10 mouse cellular contexts compared by ENCODE assay signal in genomic region chr2:117587381-117587780, GRCm38 (mm10).
DNase-seq lines count a peak whose midpoint lies in the region.
"Had no signal": no experiment of that assay in that cellular context is flagged by ENCODE, and none has a peak within 500 bp of the region (broad histone marks: within the 10 kb centered on the region; RNA-seq: fewer than 3 reads in every experiment).

No protein-coding gene starts in this region.

- DNase-seq in heart, adult 11 months = peak; percentile 87
- no peak for DNase-seq in heart, adult 8-10 months (ENCODE audit: low spot score)
- DNase-seq in testis, postnatal 14 days (ENCODE audit: low spot score) = peak; percentile 13
- no peak for DNase-seq in testis, postnatal 10 days (ENCODE audit: low spot score)
- DNase-seq in kidney, postnatal 14 days = peak; percentile 62
- DNase-seq in lung, postnatal 4 days = peak; percentile 14 to 60
- no peak for DNase-seq in thymus, adult 18-20 months
- DNase-seq in layer of hippocampus, adult 11-12 months (ENCODE audit: low spot score) = no peak
- DNase-seq: cerebellum, postnatal 25 days; right cerebral cortex, postnatal 4 days had no signal

Comparison
In these comparisons a context has a peak if more than half of its experiments do, and no peak if none do; other contexts are left out.
1. DNase-seq: peak in heart, adult 11 months (single experiment), testis, postnatal 14 days (single experiment), kidney, postnatal 14 days (single experiment) and lung, postnatal 4 days (2 of 2); none in heart, adult 8-10 months (single experiment), testis, postnatal 10 days (single experiment), thymus, adult 18-20 months (0 of 2) and layer of hippocampus, adult 11-12 months (single experiment).